Mouse (Mus musculus) forebrain, embryonic 13.5 days (tissue): ENCODE data around the gene Pax7. TPM values are rescaled to one million over a fixed set of nuclear protein-coding genes. Genes with fewer than 3 reads are reported as not detected.

ENCODE experiments used
- ATAC-seq: fragments of 200-750 bp; cut with Nextera tagmentation; 2 replicates; pipeline ENCODE4 v1.8.0; 2017
- H3K27ac ChIP-seq: fragments of 300-500 bp; sonication (generic); 2 replicates; pipeline ENCODE4 v1.5.1; 2015; ENCODE audit warnings: inconsistent platforms, mild to moderate bottlenecking, moderate library complexity
- H3K27me3 ChIP-seq: fragments of 300-500 bp; sonication (generic); 2 replicates; pipeline ENCODE4 v1.6.1; 2015; ENCODE audit warnings: mild to moderate bottlenecking, inconsistent platforms
- H3K36me3 ChIP-seq: fragments of 300-500 bp; sonication (generic); 2 replicates; pipeline ENCODE4 v1.6.1; 2015; ENCODE audit warnings: mild to moderate bottlenecking, inconsistent platforms; ENCODE audit not compliant: poor library complexity, severe bottlenecking
- H3K4me1 ChIP-seq: fragments of 300-500 bp; sonication (generic); 2 replicates; pipeline ENCODE4 v1.6.1; 2015; ENCODE audit warnings: inconsistent platforms
- H3K4me2 ChIP-seq: fragments of 300-500 bp; sonication (generic); 2 replicates; pipeline ENCODE4 v1.6.1; 2015; ENCODE audit warnings: inconsistent platforms, mild to moderate bottlenecking, moderate library complexity
- H3K4me3 ChIP-seq: fragments of 300-500 bp; sonication (generic); 2 replicates; pipeline ENCODE4 v1.5.1; 2015; ENCODE audit warnings: mild to moderate bottlenecking, inconsistent platforms
- H3K9ac ChIP-seq: fragments of 300-500 bp; sonication (generic); 2 replicates; pipeline ENCODE4 v1.6.1; 2015; ENCODE audit warnings: mild to moderate bottlenecking, inconsistent platforms
- H3K9me3 ChIP-seq: fragments of 300-500 bp; sonication (generic); replicated peaks from 2 replicates; pipeline ENCODE4 v1.6.1; 2016; ENCODE audit warnings: inconsistent platforms
- WGBS: fragments of 180-500 bp; shearing (Covaris S2); methylation state at CpG from one replicate; pipeline ENCODE4 v1.1.7; 2015; 5-methylcytosine and 5-hydroxymethylcytosine counted together
- polyA plus RNA-seq: library from polyadenylated mRNA; unstranded; fragments of >200 nt; fragmentation: Nextera tagmentation; extraction: Ambion mirVana; gene quantifications from 2 replicates; pipeline ENCODE4 v1.2.1, GENCODE M21; 2015

Gene Pax7
- polyA plus RNA-seq, 1 experiment from 2014 or later: 0.04 TPM

DNA sequence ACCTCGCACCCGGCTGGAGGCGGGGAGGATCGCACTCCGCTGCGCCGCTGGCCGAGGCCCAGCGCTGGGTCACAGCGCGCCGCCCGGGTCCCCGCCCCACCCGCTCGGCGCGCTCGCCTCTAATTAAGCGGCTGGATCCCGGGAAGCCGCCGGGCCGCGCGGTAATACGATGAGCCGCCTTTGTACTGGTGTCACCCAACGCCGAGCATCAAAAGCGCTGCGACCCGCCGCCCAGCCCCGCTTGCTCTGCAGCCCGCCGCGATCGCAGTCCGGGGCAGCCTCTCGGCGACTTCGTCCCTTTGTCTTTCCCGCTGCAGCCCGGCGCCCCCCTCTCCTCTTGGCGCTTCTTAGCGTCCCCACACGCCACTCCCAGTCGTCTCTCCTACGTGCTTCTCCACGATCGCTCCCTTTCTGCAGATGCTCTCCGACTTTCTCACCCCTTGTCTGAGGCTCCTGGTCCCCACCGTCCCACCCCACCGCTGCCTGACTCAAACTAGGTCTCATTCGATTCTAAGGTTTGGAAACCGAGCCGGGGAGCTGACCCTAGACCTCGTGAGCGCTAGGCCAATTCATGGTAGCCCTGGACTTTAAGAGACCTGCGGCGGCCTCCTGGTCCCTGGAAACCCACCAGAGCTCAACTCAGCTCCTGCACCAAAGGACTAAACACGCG, 11.7 kb downstream of the Pax7 start:
- no peaks in the 10 kb centered on the region for H3K36me3 ChIP-seq
- H3K9me3 ChIP-seq: no peaks in the 10 kb centered on the region
- peaks cover 68% of the 10 kb centered on the region for H3K4me1 ChIP-seq
- ATAC-seq: peak; percentile 74; the same call in 1 of the 2 replicates
- H3K4me2 ChIP-seq: peak overlapping the region; percentile 59
- WGBS: under 1% methylated on average over 53 of the region's 65 CpGs
- peaks cover 100% of the 10 kb centered on the region for H3K27me3 ChIP-seq
- H3K27ac ChIP-seq: no peak overlapping the region; the same call in 1 of the 2 replicates
- peak overlapping the region; percentile 32 for H3K4me3 ChIP-seq
- H3K9ac ChIP-seq: peak overlapping the region; percentile 52

DNA sequence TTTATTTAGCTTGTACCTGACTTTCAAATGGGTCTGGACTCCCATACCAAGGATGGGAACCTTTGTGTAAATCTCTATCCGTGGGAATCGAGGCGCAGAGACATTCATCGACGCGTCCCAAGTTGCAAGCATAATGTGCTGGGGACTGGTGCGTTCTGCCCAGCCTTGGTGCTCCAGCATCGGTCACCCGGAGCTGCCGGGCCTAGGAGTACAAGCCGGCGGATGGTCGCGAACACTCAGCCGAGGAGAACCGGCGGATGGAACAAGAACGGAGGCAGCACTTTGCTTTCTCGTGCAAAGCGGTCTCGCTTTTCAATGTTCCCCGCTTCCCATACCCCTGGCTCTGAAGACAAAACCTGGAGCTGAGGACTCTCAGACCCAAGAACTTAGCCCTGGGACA, 12.3 kb downstream of the Pax7 start:
- H3K27me3 ChIP-seq: peaks cover 100% of the 10 kb centered on the region
- ATAC-seq: no peak
- no peak overlapping the region for H3K27ac ChIP-seq
- peak overlapping the region; percentile 52; the same call in 1 of the 2 replicates for H3K9ac ChIP-seq
- H3K4me3 ChIP-seq: peak overlapping the region; percentile 32
- H3K4me1 ChIP-seq: peaks cover 69% of the 10 kb centered on the region
- no peaks in the 10 kb centered on the region for H3K9me3 ChIP-seq
- H3K4me2 ChIP-seq: peak overlapping the region; percentile 59
- under 1% methylated on average over 22 of the region's 22 CpGs for WGBS
- H3K36me3 ChIP-seq: no peaks in the 10 kb centered on the region

DNA sequence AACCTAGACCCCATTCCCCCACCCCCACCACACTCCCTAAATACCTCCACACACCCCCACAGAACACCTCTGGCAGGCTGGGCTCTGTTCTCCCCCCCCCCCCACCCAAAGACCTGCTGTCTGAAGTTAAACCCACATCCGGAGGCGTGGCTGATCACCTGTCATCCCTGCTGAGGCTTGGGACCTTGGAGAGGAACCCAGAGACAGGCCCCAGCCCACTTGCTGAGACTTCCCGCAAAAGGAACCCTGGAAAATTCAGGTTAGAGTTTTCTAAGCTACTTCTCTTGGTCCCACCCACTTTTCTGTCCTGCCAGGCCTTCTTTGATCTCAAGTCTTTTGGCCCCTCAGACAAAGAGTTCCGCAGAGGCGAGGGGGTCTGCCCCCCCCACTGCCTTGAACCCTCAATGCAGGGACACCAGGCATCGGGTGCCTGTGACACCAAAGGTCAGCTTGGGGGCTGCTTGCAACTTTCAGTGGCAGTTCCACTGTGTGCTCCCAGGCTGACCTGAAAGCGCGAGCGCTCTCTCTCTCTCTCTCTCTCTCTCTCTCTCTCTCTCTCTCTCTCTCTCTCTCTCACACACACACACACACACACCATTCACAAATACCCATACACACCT, 13.8 kb downstream of the Pax7 start:
- Histone ChIP-seq H3K4me3 (no peak overlapping the region), H3K4me1 (peaks cover 57% of the 10 kb centered on the region)
- WGBS: 7% methylated on average over 7 of the region's 9 CpGs

DNA sequence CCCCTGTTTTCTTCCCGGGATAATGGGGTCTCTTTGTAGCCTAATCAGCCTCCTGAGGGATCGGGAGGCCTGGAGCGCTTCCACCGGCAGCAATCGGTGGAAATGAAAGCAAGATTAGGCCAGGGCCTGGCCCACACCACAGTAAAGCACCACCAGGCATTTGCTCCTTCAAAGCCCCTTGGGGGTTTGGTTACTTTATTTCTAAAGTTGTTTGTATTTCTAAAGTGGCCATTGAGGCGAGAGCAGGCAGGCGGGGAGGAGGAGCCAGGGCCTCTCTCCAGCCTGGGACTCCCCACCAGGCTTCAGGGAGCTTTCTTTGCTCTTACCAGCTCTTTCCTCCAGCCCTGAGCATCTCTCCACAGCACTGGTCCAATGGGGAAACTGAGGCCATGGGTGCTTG, 15.2 kb downstream of the Pax7 start:
- WGBS: 2% methylated on average over 7 of the region's 7 CpGs
- Histone ChIP-seq H3K4me1 (peaks cover 44% of the 10 kb centered on the region), H3K4me3 (no peak overlapping the region), H3K9ac (peak overlapping the region; percentile 9; the same call in 1 of the 2 replicates), H3K27me3 (peaks cover 99% of the 10 kb centered on the region), H3K9me3 (no peaks in the 10 kb centered on the region), H3K27ac (no peak overlapping the region), H3K36me3 (no peaks in the 10 kb centered on the region), H3K4me2 (no peak overlapping the region; the same call in 1 of the 2 replicates)
- no peak; the same call in 1 of the 2 replicates for ATAC-seq

More for the DNA sequence above, 13.8 kb downstream of the Pax7 start:
- no peak for ATAC-seq
- Histone ChIP-seq H3K9ac (no peak overlapping the region), H3K4me2 (no peak overlapping the region), H3K9me3 (no peaks in the 10 kb centered on the region), H3K27ac (no peak overlapping the region), H3K36me3 (no peaks in the 10 kb centered on the region), H3K27me3 (peaks cover 99% of the 10 kb centered on the region)

DNA sequence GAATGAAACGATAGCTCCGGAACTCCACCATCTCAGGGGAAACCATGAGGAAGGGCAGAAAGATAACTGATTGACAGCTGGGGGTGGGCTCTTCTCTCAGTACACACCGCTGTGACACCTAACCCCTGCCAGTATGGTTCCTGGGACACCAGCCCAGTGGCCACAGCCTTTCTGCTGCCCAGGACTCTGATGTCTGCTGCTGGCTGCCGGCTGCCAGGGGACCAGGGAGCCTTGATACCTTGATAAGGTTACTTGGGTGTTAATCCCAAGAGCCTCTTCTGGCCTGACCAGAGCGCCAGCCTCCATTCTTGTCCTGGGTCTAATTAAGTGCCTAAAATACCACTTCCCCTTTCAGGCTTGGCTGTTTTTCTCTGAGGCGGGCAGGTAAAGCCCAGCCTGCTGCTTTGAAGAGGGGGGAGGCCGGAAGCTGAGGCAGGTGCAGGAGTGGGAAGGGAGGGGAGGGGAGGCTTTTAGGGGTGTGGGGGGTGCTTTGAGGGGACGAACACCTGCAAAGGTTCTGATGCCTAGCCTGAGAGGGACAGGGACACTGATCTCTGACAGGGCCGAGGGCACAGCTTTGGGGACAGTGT, 19.9 kb downstream of the Pax7 start:
- WGBS: 12% methylated on average over 9 of the region's 9 CpGs
- ATAC-seq: no peak
- no peak overlapping the region for H3K4me3 ChIP-seq
- H3K9ac ChIP-seq: no peak overlapping the region
- peaks cover 46% of the 10 kb centered on the region for H3K4me1 ChIP-seq
- no peak overlapping the region for H3K27ac ChIP-seq
- H3K4me2 ChIP-seq: no peak overlapping the region
- H3K9me3 ChIP-seq: no peaks in the 10 kb centered on the region
- peaks cover 84% of the 10 kb centered on the region for H3K27me3 ChIP-seq
- H3K36me3 ChIP-seq: no peaks in the 10 kb centered on the region

DNA sequence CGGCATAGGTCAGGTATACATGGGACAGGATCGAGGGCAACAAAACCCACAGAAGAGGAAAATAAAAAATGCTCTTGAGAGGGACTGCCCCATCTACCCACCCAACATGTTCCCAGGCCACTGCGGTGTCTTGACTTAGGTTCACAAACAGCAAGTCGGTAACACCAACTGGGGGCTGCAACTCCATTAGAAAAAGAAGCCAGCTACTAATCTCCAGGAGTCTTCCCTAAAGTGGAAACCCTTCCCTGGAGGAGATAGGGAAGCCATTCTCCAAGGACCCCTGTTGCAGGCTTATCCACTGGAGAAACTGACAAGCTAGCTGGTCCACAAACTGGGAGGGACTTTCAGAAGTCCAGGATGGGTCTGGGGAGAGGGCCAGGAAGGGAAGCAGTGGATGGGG, 21.4 kb downstream of the Pax7 start:
- H3K27me3 ChIP-seq: peaks cover 69% of the 10 kb centered on the region
- no peak overlapping the region for H3K4me3 ChIP-seq
- no peaks in the 10 kb centered on the region for H3K36me3 ChIP-seq
- WGBS: 30% methylated on average over 4 of the region's 4 CpGs
- H3K9ac ChIP-seq: no peak overlapping the region
- H3K27ac ChIP-seq: no peak overlapping the region
- no peak for ATAC-seq
- peaks cover 47% of the 10 kb centered on the region for H3K4me1 ChIP-seq
- H3K9me3 ChIP-seq: no peaks in the 10 kb centered on the region
- H3K4me2 ChIP-seq: no peak overlapping the region

DNA sequence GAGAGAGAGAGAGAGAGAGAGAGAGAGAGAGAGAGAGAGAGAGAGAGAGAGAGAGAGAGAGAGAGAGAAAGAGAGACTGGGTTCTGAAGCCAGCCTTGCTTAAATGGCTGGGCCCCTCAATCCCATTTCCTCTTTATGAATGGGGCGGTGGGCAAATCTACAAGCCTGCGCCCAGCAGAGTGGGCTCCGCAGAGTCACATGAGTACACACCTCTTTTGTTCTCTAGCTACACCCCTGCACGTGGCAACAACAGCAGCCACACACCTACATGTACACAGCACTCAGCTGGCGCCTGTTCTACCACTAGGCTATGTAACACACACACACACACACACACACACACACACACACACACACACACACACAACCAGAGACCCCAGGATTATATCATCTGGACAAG, 21.9 kb downstream of the Pax7 start:
- H3K4me2 ChIP-seq: no peak overlapping the region
- H3K4me3 ChIP-seq: no peak overlapping the region
- H3K4me1 ChIP-seq: peaks cover 52% of the 10 kb centered on the region
- peaks cover 68% of the 10 kb centered on the region for H3K27me3 ChIP-seq
- no peaks in the 10 kb centered on the region for H3K36me3 ChIP-seq
- H3K9me3 ChIP-seq: no peaks in the 10 kb centered on the region
- H3K27ac ChIP-seq: no peak overlapping the region
- no peak overlapping the region for H3K9ac ChIP-seq
- ATAC-seq: no peak
- 4% methylated on average over 5 of the region's 5 CpGs for WGBS

DNA sequence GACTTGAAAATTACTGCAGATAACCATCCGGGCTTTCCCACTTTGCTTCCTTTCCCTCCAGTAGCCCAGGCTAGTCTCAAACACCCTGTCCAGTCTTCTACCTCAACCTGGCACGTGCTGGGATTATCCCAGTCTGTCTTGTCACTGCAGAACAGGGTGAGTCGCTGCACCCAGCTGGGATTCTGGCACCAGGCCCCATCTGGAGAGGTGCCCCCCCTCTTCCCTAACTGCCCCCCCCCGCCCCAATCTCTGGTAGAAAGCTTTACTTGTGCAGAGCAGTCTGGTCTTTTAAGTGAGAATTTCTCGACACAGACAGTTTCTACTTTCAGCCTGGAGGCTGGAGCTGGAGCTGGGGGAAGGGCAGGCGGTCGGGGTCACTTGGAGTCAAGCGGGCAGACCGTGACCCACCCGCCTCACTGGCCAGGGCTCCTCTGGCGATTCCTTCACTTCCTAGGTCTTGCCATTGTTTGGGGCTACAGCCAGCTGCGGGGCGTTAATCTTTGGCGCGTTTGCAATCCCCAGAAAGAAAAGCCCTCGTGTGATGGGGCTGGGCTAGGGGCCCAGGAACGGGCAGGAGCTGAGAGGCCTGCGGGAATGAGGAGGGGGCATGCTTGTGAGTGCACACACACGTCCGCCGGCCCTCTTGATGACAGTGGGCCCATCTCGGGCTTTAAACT, 22.4 kb downstream of the Pax7 start:
- peaks cover 51% of the 10 kb centered on the region for H3K4me1 ChIP-seq
- no peak overlapping the region for H3K9ac ChIP-seq
- 0 out of 2 replicates have a peak overlapping the region, but pooled peaks have one; percentile 19 for H3K27ac ChIP-seq
- 3% methylated on average over 22 of the region's 22 CpGs for WGBS
- no peaks in the 10 kb centered on the region for H3K9me3 ChIP-seq
- H3K4me3 ChIP-seq: no peak overlapping the region
- peaks cover 68% of the 10 kb centered on the region for H3K27me3 ChIP-seq
- no peaks in the 10 kb centered on the region for H3K36me3 ChIP-seq
- peak overlapping the region; percentile 36 for H3K4me2 ChIP-seq
- peak; percentile 19; the same call in 1 of the 2 replicates for ATAC-seq

DNA sequence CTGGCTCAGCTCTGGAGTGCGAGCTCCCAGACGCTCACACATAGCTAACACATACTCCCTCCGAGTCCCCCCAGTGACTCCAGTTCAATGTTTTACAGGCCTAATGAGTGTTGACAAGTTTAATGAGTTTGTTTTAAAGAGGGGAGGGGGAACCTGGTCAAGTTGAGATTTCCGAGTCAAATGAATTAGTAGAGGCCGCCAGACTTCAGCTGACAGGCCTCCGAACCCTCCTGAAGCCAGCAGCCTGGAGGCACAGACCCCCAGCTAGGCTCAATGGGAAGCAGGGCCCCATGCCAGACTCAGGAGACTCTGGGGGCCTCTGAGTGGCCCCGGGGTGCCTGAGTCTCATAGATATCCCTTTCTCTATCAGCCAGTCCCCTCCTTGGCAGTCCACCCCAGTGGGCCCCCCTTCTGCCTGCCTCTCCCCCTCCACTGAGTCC, 23.9 kb downstream of the Pax7 start:
- H3K4me3 ChIP-seq: no peak overlapping the region
- WGBS: 5% methylated on average over 7 of the region's 7 CpGs
- peaks cover 50% of the 10 kb centered on the region for H3K4me1 ChIP-seq
- peaks cover 69% of the 10 kb centered on the region for H3K27me3 ChIP-seq
- H3K9me3 ChIP-seq: no peaks in the 10 kb centered on the region
- H3K4me2 ChIP-seq: no peak overlapping the region
- peak; percentile 61 for ATAC-seq
- no peaks in the 10 kb centered on the region for H3K36me3 ChIP-seq
- no peak overlapping the region for H3K9ac ChIP-seq
- peak overlapping the region; percentile 25 for H3K27ac ChIP-seq

DNA sequence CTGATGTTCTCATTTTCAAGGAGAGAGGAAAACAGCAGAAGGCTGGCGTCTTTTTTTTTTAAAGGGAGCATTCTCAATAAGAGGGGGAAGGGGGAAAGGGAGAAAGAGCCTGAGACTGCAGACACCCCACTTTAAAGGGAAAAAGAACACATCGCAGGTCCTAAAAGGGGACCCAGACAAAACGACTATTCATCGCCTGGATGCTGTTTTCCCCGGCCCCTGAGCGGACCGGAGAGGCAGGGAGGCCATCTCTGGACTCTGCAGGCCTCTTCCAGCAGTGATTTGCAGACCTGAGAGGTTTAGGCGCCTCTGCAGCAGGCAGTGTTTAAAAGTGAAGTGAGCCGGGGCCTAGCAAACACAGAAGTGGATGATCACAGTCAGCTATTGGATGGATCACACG, 25.5 kb downstream of the Pax7 start:
- H3K27me3 ChIP-seq: peaks cover 66% of the 10 kb centered on the region
- peak overlapping the region; percentile 66 for H3K27ac ChIP-seq
- H3K36me3 ChIP-seq: no peaks in the 10 kb centered on the region
- WGBS: 3% methylated on average over 10 of the region's 10 CpGs
- H3K4me3 ChIP-seq: no peak overlapping the region
- H3K9ac ChIP-seq: no peak overlapping the region
- ATAC-seq: no peak
- H3K4me2 ChIP-seq: peak overlapping the region; percentile 40
- no peaks in the 10 kb centered on the region for H3K9me3 ChIP-seq
- peaks cover 50% of the 10 kb centered on the region for H3K4me1 ChIP-seq

DNA sequence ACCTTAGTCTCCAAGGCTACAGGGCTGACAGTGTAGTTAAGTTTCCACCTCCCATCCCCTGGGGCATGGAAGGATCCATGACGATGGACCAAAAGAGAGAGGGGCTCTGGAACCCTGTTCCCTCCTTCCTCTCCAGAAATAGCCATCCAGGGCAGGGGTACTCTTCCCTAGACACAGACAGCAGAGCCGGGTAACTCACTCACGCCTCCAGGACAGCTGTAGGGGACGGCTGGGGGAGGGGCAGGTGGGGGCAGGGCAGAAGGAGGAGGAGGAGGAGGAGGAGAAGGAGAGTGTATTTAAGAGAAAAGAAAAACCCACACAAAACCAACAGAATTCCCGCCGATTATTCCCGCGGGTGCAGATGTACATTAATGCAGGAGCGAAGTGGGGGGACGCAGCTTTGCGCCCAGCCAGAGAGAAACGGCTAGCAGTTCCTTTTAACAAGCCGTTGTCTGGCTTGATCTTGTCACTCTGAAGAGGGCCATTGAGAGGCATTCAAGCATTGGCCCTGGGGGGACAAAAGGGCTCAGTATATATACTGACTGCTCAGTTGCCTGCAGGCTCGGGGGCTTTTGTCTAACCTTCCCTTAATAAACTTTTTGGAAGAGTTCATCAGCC, 26.0 kb downstream of the Pax7 start:
- under 1% methylated on average over 14 of the region's 14 CpGs for WGBS
- no peak overlapping the region for H3K4me3 ChIP-seq
- H3K4me1 ChIP-seq: peaks cover 50% of the 10 kb centered on the region

More for the DNA sequence above, 26.0 kb downstream of the Pax7 start:
- Histone ChIP-seq H3K9ac (0 out of 2 replicates have a peak overlapping the region, but pooled peaks have one; percentile 5), H3K9me3 (no peaks in the 10 kb centered on the region), H3K4me2 (peak overlapping the region; percentile 40), H3K27me3 (peaks cover 66% of the 10 kb centered on the region), H3K27ac (peak overlapping the region; percentile 66), H3K36me3 (no peaks in the 10 kb centered on the region)
- ATAC-seq: peak; percentile 78
